Mouse (Mus musculus) testis, adult 2 months (tissue): Measurements from ENCODE around the gene Cntn6. TPM values are rescaled to one million over a fixed set of nuclear protein-coding genes. Genes with fewer than 3 reads are reported as not detected.

Experiments used
- H3K27ac ChIP-seq: fragments of 200-500 bp; 2 replicates; pipeline ENCODE4 v1.5.1; 2012; ENCODE audit warnings: low read depth, low read length; ENCODE audit not compliant: control insufficient read depth, insufficient read depth
- H3K27me3 ChIP-seq: fragments of 200-500 bp; 2 replicates; pipeline ENCODE4 v1.6.1; 2012; ENCODE audit warnings: mild to moderate bottlenecking, low read length, moderate library complexity; ENCODE audit not compliant: control insufficient read depth, insufficient read depth
- H3K36me3 ChIP-seq: fragments of 200-500 bp; 2 replicates; pipeline ENCODE4 v1.6.1; 2012; ENCODE audit warnings: mild to moderate bottlenecking, low read length; ENCODE audit not compliant: control insufficient read depth, insufficient read depth
- H3K4me1 ChIP-seq: fragments of 200-500 bp; 2 replicates; pipeline ENCODE4 v1.6.1; 2012; ENCODE audit warnings: low read length; ENCODE audit not compliant: control insufficient read depth, insufficient read depth
- H3K4me3 ChIP-seq: fragments of 200-500 bp; 2 replicates; pipeline ENCODE4 v1.5.1; 2012; ENCODE audit warnings: low read depth, mild to moderate bottlenecking, low read length, moderate library complexity, mixed read lengths; ENCODE audit not compliant: control insufficient read depth
- CTCF ChIP-seq: fragments of 200-500 bp; IDR thresholded peaks from 2 replicates; pipeline ENCODE4 v1.5.1; 2012; ENCODE audit warnings: low read depth, mild to moderate bottlenecking, inconsistent platforms, low read length, moderate library complexity; ENCODE audit not compliant: control insufficient read depth, insufficient read depth, insufficient replicate concordance
- POLR2A ChIP-seq: fragments of 200-500 bp; IDR thresholded peaks from 2 replicates; pipeline ENCODE4 v1.6.1; 2012; ENCODE audit warnings: low read depth, mild to moderate bottlenecking, inconsistent platforms, low read length, moderate library complexity; ENCODE audit not compliant: control insufficient read depth
- polyA plus RNA-seq: library from polyadenylated mRNA; depleted of rRNA; stranded (reverse); fragments of >200 nt; gene quantifications from 2 replicates; pipeline ENCODE4 v1.2.3, GENCODE M21; 2012

Cntn6 gene
- polyA plus RNA-seq, 1 experiment: 2.4 TPM

DNA sequence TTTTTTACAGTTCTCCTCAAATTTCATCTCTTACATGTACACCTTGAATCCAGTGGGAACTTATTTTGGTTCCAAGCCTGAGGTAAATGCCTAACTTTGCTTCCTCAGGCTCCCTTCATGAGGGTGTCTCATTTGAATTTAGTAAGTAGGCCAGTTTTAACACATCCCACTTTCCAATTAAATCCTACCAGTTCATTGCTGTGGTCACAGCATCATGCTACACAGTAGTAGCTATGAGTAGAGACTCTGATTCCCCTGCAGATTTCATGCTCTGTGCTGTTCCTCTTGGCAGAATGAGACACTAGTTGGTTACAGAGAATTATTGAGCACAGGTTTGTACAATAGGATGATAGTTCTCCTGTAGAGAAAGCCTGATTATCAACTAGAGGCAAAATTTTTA lies 181.7 kb downstream of the Cntn6 start:
- TF ChIP-seq POLR2A: no peak
- no peak for TF ChIP-seq CTCF
- no peak overlapping the region for H3K27ac ChIP-seq
- no peaks in the 10 kb centered on the region for H3K4me1 ChIP-seq
- no peak overlapping the region for H3K4me3 ChIP-seq
- no peaks in the 10 kb centered on the region for H3K36me3 ChIP-seq
- H3K27me3 ChIP-seq: no peaks in the 10 kb centered on the region

DNA sequence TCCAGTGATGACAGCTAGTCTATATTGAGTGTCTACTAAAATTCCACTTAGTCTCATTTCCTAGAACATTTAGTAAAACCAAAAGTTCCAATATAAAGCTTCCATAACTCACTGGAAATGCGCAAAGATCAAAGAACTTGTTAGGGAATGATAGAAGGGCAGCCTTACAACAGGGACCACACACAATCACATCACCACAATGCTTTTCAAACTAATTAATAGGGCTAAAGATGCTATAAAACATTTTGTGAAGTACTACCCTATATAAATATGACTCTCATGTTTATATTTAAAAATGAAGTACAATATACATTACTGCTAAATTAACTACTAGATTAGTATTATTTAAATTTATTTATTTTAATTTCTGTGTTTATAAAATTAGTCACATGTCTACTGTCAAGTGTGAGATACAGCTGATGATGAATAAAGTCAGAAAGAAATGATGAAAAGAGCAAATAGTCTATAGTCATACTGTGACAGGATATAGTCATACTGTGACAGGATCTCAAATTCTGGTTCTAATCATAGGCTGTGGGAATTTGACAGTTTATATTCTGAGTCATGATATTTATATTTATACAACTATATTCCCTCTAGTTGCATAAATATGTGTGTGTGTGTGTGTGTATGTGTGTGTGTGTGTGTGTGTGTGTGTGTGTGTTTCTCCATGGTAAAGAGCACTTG lies 187.4 kb downstream of the Cntn6 start:
- Histone ChIP-seq H3K4me1 (no peaks in the 10 kb centered on the region), H3K36me3 (no peaks in the 10 kb centered on the region), H3K27me3 (no peaks in the 10 kb centered on the region), H3K27ac (no peak overlapping the region), H3K4me3 (no peak overlapping the region)
- TF ChIP-seq POLR2A (no peak), CTCF (no peak)

DNA sequence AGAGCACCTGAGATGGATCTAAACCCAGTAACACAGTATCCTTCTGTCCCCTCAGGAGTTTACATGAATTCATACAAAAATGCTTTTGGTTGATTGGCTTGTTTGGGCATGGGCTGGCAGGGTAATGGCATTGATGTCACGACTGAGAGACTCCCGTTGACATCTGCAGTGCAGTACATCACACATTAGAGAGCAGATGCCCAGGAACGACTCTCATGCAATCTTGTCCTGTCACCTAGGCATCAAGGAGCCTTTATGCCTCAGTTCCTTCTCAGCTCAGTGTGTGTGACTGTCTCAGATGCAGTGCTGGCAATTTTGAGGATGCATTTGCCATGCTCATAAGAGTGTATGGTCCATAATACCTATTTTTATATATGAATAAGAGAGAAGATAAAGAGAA lies 195.4 kb downstream of the Cntn6 start:
- H3K27ac ChIP-seq: no peak overlapping the region
- H3K4me1 ChIP-seq: no peaks in the 10 kb centered on the region
- no peak overlapping the region for H3K4me3 ChIP-seq
- TF ChIP-seq POLR2A (no peak), CTCF (no peak)
- no peaks in the 10 kb centered on the region for H3K27me3 ChIP-seq
- H3K36me3 ChIP-seq: no peaks in the 10 kb centered on the region

DNA sequence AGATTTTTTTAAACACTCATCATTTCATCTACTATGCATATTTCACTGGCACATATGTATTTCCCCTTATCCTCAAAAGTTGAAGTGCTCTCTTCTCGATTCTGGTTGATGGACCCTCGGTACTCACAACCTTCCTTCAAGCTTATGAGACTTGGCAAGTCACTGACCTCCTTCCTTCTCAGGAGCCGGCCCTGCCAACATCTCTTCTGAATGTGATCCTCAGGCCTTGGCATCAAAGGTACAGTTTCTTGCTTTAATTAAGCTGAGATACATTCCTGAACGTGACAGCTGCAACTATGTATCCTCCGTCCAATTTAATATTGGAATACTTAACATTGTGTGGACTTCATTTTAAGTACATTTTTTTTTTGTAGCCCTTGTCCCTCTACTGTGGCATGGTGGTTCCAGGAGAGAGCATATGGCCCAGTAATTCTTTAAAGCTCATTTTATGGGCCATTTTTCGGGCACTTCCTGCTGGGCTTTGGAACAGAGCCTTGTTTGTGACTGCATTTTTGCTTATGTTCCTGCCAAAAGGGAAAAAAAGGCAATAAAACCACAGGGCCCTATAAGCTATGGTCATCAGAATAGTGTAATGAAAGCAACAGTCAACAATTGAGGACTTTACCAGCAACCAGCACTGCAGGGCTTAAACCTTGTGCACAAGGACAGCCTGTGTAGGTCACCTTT lies 196.0 kb downstream of the Cntn6 start:
- Histone ChIP-seq H3K36me3 (no peaks in the 10 kb centered on the region), H3K27ac (no peak overlapping the region), H3K4me1 (no peaks in the 10 kb centered on the region), H3K4me3 (no peak overlapping the region), H3K27me3 (no peaks in the 10 kb centered on the region)
- TF ChIP-seq CTCF (no peak), POLR2A (no peak)

DNA sequence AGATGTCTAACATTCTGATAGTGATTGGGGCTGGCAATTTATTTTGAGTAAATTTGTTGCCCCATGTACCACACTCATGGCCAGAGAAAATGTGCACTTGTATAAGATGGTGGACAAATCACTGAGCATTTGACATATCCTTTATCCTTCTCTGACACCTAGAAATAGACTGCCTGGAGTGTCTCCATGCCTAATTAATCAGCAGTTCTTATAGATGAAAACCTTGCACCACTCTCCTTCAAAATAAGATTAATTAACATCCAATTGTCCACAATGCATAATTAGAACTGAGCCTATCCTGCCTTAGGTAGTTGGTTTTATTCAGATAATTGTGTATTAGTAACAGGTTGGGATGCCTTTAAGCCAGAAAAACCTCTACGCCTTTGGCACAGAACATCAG lies 236.0 kb downstream of the Cntn6 start:
- Histone ChIP-seq H3K36me3 (no peaks in the 10 kb centered on the region), H3K4me3 (no peak overlapping the region), H3K27me3 (no peaks in the 10 kb centered on the region), H3K27ac (no peak overlapping the region), H3K4me1 (no peaks in the 10 kb centered on the region)
- TF ChIP-seq CTCF (no peak), POLR2A (no peak)

DNA sequence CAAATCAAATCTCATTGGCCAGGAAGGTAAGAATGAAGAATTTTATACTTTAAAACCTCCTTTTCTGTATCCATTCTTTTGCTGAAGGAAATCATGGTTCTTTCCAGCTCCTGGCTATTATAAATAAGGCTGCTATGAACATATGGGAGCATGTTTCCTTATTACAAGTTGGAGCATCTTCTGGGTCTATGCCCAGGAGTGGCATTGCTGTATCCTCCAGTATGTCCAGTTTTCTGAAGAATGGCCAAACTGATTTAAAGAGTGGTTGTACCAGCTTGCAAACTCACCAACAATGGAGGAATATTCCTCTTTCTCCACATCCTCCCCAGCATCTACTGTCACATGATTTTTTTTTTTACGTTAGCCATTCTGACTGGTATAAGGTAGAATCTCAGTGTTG lies 241.7 kb downstream of the Cntn6 start:
- Histone ChIP-seq H3K27ac (no peak overlapping the region), H3K4me3 (no peak overlapping the region), H3K4me1 (no peaks in the 10 kb centered on the region), H3K36me3 (no peaks in the 10 kb centered on the region), H3K27me3 (no peaks in the 10 kb centered on the region)
- TF ChIP-seq POLR2A (no peak), CTCF (no peak)

DNA sequence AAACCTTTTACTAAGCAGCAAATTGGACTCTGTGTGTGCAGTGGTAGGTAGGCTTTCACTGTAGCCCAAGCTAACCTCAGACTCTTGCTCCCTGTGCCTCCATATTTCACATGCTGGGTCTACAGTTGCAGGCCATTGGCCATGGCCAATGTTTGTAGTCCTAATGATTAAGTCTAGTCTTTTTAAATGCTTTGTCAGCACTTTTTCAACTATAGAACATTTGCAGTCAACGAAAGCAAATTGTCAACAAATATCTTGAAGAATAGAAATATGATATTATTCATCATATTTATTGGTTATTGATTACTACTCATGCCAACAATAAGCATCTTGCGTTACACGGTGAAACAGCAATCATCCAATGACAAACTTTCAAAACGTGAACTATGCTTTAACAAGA lies 246.4 kb downstream of the Cntn6 start:
- no peaks in the 10 kb centered on the region for H3K4me1 ChIP-seq
- no peak overlapping the region for H3K4me3 ChIP-seq
- no peak overlapping the region for H3K27ac ChIP-seq
- H3K36me3 ChIP-seq: no peaks in the 10 kb centered on the region
- H3K27me3 ChIP-seq: no peaks in the 10 kb centered on the region
- TF ChIP-seq CTCF (no peak), POLR2A (no peak)

DNA sequence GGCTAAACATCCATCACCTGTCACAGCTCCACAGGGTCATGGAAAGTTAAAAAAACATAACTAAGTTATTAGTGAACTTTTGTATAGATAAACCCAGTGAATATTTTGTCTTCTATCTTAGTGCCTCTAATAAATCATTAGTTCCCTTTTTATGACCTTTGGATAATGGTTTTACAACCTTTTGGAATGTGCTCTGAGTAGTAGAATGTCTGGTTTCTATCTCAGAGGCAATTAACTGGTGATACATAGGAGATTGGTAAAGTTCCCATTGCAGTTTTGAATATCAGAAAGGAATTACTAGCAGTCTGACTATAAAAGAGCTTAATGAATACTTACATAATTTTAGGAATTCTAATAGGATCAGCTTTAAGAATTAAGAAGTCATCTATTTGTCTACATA lies 265.5 kb downstream of the Cntn6 start:
- no peaks in the 10 kb centered on the region for H3K36me3 ChIP-seq
- TF ChIP-seq POLR2A (no peak), CTCF (no peak)

More for the DNA sequence above, 265.5 kb downstream of the Cntn6 start:
- Histone ChIP-seq H3K4me1 (no peaks in the 10 kb centered on the region), H3K27ac (no peak overlapping the region), H3K4me3 (no peak overlapping the region), H3K27me3 (no peaks in the 10 kb centered on the region)
